16 mouse cellular contexts compared by ENCODE assay signal in genomic region chr3:143509531-143509930, GRCm38 (mm10).
DNase-seq lines count a peak whose midpoint lies in the region; ATAC-seq lines count a peak whose summit lies in the region.
"Had no signal": no experiment of that assay in that cellular context is flagged by ENCODE, and none has a peak within 500 bp of the region (broad histone marks: within the 10 kb centered on the region; RNA-seq: fewer than 3 reads in every experiment).

No protein-coding gene starts in this region.

- no peaks in the 10 kb centered on the region for H3K9me3 ChIP-seq in hindbrain, embryonic 10.5 days
- no peaks in the 10 kb centered on the region for H3K9me3 ChIP-seq in hindbrain, embryonic 16.5 days (ENCODE audit: control insufficient read depth, low read length)
- no peaks in the 10 kb centered on the region for H3K9me3 ChIP-seq in liver, embryonic 11.5 days (ENCODE audit: control insufficient read depth, low read length)
- no peaks in the 10 kb centered on the region for H3K9me3 ChIP-seq in forebrain, embryonic 11.5 days (ENCODE audit: control insufficient read depth, low read length)
- H3K9me3 ChIP-seq: embryonic facial prominence, embryonic 13.5 days; forebrain, embryonic 10.5 days; liver, embryonic 15.5 days had no signal

- H3K36me3 ChIP-seq in hindbrain, embryonic 10.5 days: no peaks in the 10 kb centered on the region
- no peaks in the 10 kb centered on the region for H3K36me3 ChIP-seq in hindbrain, embryonic 16.5 days (ENCODE audit: control insufficient read depth, insufficient read depth, low read length)
- H3K36me3 ChIP-seq in liver, embryonic 11.5 days (ENCODE audit: control insufficient read depth, insufficient read depth, low read length): no peaks in the 10 kb centered on the region
- H3K36me3 ChIP-seq in forebrain, embryonic 11.5 days (ENCODE audit: control insufficient read depth, insufficient read depth, low read length): no peaks in the 10 kb centered on the region
- H3K36me3 ChIP-seq: embryonic facial prominence, embryonic 13.5 days; forebrain, embryonic 10.5 days; liver, embryonic 15.5 days had no signal

- DNase-seq in hindbrain, embryonic 10.5 days (ENCODE audit: low spot score): peak; percentile 8
- peak; percentile 2 for DNase-seq in ZHBTc4 (ENCODE audit: low read depth, low spot score)
- no peak for DNase-seq in liver, embryonic 11.5 days (ENCODE audit: low spot score)
- no peak for DNase-seq in adrenal gland, postnatal 10 days
- DNase-seq in forebrain, embryonic 11.5 days (ENCODE audit: low spot score): no peak
- DNase-seq: adrenal gland, postnatal 36 days; cerebellum, adult 9-11 months; gastrocnemius, postnatal 36 days; layer of hippocampus, adult 9-11 months had no signal

- H3K27ac ChIP-seq in hindbrain, embryonic 10.5 days: no peak overlapping the region
- no peak overlapping the region for H3K27ac ChIP-seq in hindbrain, embryonic 16.5 days (ENCODE audit: low read depth, low read length)
- peak overlapping the region; percentile 13; the same call in 1 of the 2 replicates for H3K27ac ChIP-seq in liver, embryonic 11.5 days (ENCODE audit: low read depth, low read length)
- H3K27ac ChIP-seq in forebrain, embryonic 11.5 days (ENCODE audit: low read depth, low read length): no peak overlapping the region
- H3K27ac ChIP-seq: embryonic facial prominence, embryonic 13.5 days; forebrain, embryonic 10.5 days; liver, embryonic 15.5 days had no signal

- H3K4me3 ChIP-seq in hindbrain, embryonic 10.5 days: no peak overlapping the region
- H3K4me3 ChIP-seq in hindbrain, embryonic 16.5 days (ENCODE audit: low read length): no peak overlapping the region
- no peak overlapping the region for H3K4me3 ChIP-seq in liver, embryonic 11.5 days (ENCODE audit: low read depth, low read length)
- no peak overlapping the region for H3K4me3 ChIP-seq in forebrain, embryonic 11.5 days (ENCODE audit: low read depth, low read length)
- H3K4me3 ChIP-seq: embryonic facial prominence, embryonic 13.5 days; forebrain, embryonic 10.5 days; liver, embryonic 15.5 days; megakaryocyte, embryonic 14.5 days had no signal

- no peak overlapping the region for H3K4me2 ChIP-seq in hindbrain, embryonic 16.5 days (ENCODE audit: low read length)
- no peak overlapping the region for H3K4me2 ChIP-seq in liver, embryonic 11.5 days
- H3K4me2 ChIP-seq in forebrain, embryonic 11.5 days (ENCODE audit: low read depth, low read length, severe bottlenecking): no peak overlapping the region
- H3K4me2 ChIP-seq: embryonic facial prominence, embryonic 13.5 days; liver, embryonic 15.5 days had no signal

- H3K9ac ChIP-seq in hindbrain, embryonic 16.5 days (ENCODE audit: low read depth, low read length): no peak overlapping the region
- H3K9ac ChIP-seq in liver, embryonic 11.5 days (ENCODE audit: low read depth, low read length): no peak overlapping the region
- H3K9ac ChIP-seq in forebrain, embryonic 11.5 days (ENCODE audit: low read length): no peak overlapping the region
- H3K9ac ChIP-seq: embryonic facial prominence, embryonic 13.5 days; liver, embryonic 15.5 days had no signal

- 58% methylated on average over 5 of the region's 5 CpGs for WGBS in hindbrain, embryonic 10.5 days
- 61% methylated on average over 5 of the region's 5 CpGs for WGBS in hindbrain, embryonic 16.5 days
- 31% methylated on average over 5 of the region's 5 CpGs for WGBS in liver, embryonic 11.5 days
- 43% methylated on average over 5 of the region's 5 CpGs for WGBS in forebrain, embryonic 11.5 days

- H3K4me1 ChIP-seq in hindbrain, embryonic 10.5 days (replicated peaks): 0 out of 2 replicates have a peak, but pooled peaks cover 3% of the 10 kb centered on the region
- no peaks in the 10 kb centered on the region for H3K4me1 ChIP-seq in hindbrain, embryonic 16.5 days (ENCODE audit: control insufficient read depth, insufficient read depth, low read depth, low read length)
- H3K4me1 ChIP-seq in liver, embryonic 11.5 days (replicated peaks; ENCODE audit: control insufficient read depth, insufficient read depth, low read length): no peaks in the 10 kb centered on the region
- H3K4me1 ChIP-seq in forebrain, embryonic 11.5 days (replicated peaks; ENCODE audit: control insufficient read depth, insufficient read depth, low read length): no peaks in the 10 kb centered on the region; the same call in 1 of the 2 replicates
- H3K4me1 ChIP-seq: liver, embryonic 15.5 days; megakaryocyte, embryonic 14.5 days had no signal

- no peaks in the 10 kb centered on the region for H3K27me3 ChIP-seq in hindbrain, embryonic 10.5 days (ENCODE audit: insufficient read depth, poor library complexity, severe bottlenecking)
- H3K27me3 ChIP-seq in hindbrain, embryonic 16.5 days (replicated peaks; ENCODE audit: control insufficient read depth, insufficient read depth, low read length): no peaks in the 10 kb centered on the region
- H3K27me3 ChIP-seq in liver, embryonic 11.5 days (replicated peaks; ENCODE audit: control insufficient read depth, insufficient read depth, low read length): no peaks in the 10 kb centered on the region
- H3K27me3 ChIP-seq in forebrain, embryonic 11.5 days (ENCODE audit: control insufficient read depth, insufficient read depth, low read length): no peaks in the 10 kb centered on the region
- H3K27me3 ChIP-seq: embryonic facial prominence, embryonic 13.5 days; liver, embryonic 15.5 days; megakaryocyte, embryonic 14.5 days had no signal

- no peak for ATAC-seq in hindbrain, embryonic 16.5 days
- ATAC-seq in common myeloid progenitor, adult 5-6 weeks (replicated peaks; ENCODE audit: low read depth, poor library complexity, severe bottlenecking): peak; percentile 69
- peak; percentile 47; the same call in 1 of the 2 replicates for ATAC-seq in liver, embryonic 11.5 days (replicated peaks; ENCODE audit: low FRiP score)
- no peak for ATAC-seq in forebrain, embryonic 11.5 days (replicated peaks; ENCODE audit: low FRiP score)
- ATAC-seq: CD4-positive, CD25-positive, alpha-beta regulatory T cell, adult 4 months had no signal

Comparison
In these comparisons a context has a peak if more than half of its experiments do, and no peak if none do; other contexts are left out.
1. DNase-seq: peak in hindbrain, embryonic 10.5 days (single experiment) and ZHBTc4 (single experiment); none in liver, embryonic 11.5 days (single experiment), adrenal gland, postnatal 10 days (single experiment) and forebrain, embryonic 11.5 days (single experiment).
2. ATAC-seq: peak in common myeloid progenitor, adult 5-6 weeks (single experiment) and liver, embryonic 11.5 days (single experiment); none in hindbrain, embryonic 16.5 days (single experiment) and forebrain, embryonic 11.5 days (single experiment).